Mouse (Mus musculus) limb, embryonic 12.5 days (tissue): ENCODE data around the gene Zcchc24. TPM values are rescaled to one million over a fixed set of nuclear protein-coding genes. Genes with fewer than 3 reads are reported as not detected.
"Not testable (repeated sequence)": the region's sequence is repeated elsewhere in the genome, so short reads cannot be mapped to it uniquely, and the experiment has no call there.

Experiments used
- ATAC-seq: fragments of 200-750 bp; cut with Nextera tagmentation; 2 replicates; pipeline ENCODE4 v1.8.0; 2017; ENCODE audit warnings: low read depth, moderate TSS enrichment; ENCODE audit not compliant: insufficient number of reproducible peaks, insufficient read depth, low FRiP score, low TSS enrichment
- H3K27ac ChIP-seq: fragments of 300-500 bp; sonication (generic); 2 replicates; pipeline ENCODE4 v1.5.1; 2016; ENCODE audit warnings: mild to moderate bottlenecking, moderate library complexity
- H3K27me3 ChIP-seq: fragments of 300-500 bp; sonication (generic); 2 replicates; pipeline ENCODE4 v1.6.1; 2016; ENCODE audit warnings: mild to moderate bottlenecking, moderate library complexity
- H3K36me3 ChIP-seq: fragments of 300-500 bp; sonication (generic); 2 replicates; pipeline ENCODE4 v1.6.1; 2016; ENCODE audit warnings: mild to moderate bottlenecking, moderate library complexity
- H3K4me1 ChIP-seq: fragments of 300-500 bp; sonication (generic); replicated peaks from 2 replicates; pipeline ENCODE4 v1.6.1; 2016
- H3K4me2 ChIP-seq: fragments of 300-500 bp; sonication (generic); 2 replicates; pipeline ENCODE4 v1.6.1; 2016; ENCODE audit warnings: mild to moderate bottlenecking, moderate library complexity
- H3K4me3 ChIP-seq: fragments of 300-500 bp; sonication (generic); replicated peaks from 2 replicates; pipeline ENCODE4 v1.5.1; 2016; ENCODE audit warnings: mild to moderate bottlenecking
- H3K9ac ChIP-seq: fragments of 300-500 bp; sonication (generic); replicated peaks from 2 replicates; pipeline ENCODE4 v1.6.1; 2016; ENCODE audit warnings: mild to moderate bottlenecking, moderate library complexity
- H3K9me3 ChIP-seq: fragments of 300-500 bp; sonication (generic); 2 replicates; pipeline ENCODE4 v1.6.1; 2016; ENCODE audit warnings: mild to moderate bottlenecking, moderate library complexity
- WGBS: fragments of 180-500 bp; shearing (Covaris S2); methylation state at CpG from one replicate; pipeline ENCODE4 v1.1.7; 2016; 5-methylcytosine and 5-hydroxymethylcytosine counted together
- polyA plus RNA-seq: library from polyadenylated mRNA; unstranded; fragments of >200 nt; fragmentation: Nextera tagmentation; extraction: Ambion mirVana; gene quantifications from 2 replicates; pipeline ENCODE4 v1.2.1, GENCODE M21; 2016

Gene Zcchc24
- 28.6 and 32.6 TPM in 2 replicates for polyA plus RNA-seq

DNA sequence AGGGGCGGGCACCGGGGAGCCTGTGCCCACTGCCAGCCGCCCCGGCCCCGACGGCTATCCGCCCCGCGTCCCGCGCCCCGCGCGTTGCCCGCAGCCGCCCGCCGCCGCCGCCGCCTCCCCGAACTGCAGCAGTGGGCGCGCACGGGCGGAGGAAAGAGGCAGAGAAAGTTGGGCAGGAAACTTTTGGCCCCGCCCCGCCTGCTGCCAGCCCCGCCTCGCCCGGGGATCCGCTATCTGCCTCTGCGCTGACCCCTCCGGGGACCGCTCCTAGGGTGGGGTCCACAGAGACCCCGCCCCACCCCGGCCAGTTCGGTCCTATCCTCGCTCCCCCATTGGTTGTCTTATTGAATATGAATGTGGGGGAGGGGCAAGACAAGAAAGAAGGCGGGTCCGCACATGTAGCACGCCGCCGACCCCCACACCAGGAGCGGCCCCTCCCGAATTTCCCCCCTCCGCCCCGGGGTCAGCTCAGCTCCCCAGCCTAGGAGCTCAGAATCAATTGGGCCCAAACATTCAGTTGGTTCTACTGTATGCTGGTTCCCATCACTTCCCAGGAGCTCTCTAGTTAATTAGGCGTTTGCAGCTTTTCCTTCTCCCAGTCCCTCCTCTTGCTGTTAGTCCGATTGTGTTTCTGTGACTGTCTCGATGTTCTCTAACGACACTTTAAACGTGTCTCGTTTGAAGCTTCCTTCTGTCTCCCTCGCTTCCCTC is at the start of gene Zcchc24:
TSS of gene Zcchc24 (minus strand) at position 125 of the 711 bp plus-strand sequence.
- WGBS = under 1% methylated on average over 36 of the region's 55 CpGs
- H3K27ac ChIP-seq = peak within 1 kb of the TSS; percentile 94

DNA sequence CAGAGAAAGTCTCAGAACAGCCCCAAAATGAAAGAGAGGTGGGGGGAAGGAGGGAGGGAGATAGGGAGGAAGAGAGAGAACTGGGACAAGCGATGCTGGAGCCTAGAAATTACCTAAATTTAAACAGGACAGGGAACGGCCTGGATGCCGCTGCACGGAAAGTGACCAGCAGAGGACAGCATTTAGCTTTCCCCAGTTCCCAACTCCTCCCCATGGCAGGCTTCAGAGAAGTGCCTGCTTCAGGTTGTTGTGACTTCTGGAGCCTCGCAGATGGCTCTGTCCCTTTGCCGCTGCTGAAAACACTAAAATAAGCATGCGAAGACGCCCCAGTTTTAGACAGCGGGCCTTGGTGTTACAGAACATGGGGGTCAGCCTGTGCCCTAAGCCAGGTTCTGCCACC is 47.6 kb upstream of the Zcchc24 start:
- Histone ChIP-seq H3K4me1 (0 out of 2 replicates have a peak, but pooled peaks cover 4% of the 10 kb centered on the region), H3K9me3 (no peaks in the 10 kb centered on the region), H3K4me2 (no peak overlapping the region), H3K27me3 (no peaks in the 10 kb centered on the region), H3K9ac (no peak overlapping the region), H3K27ac (no peak overlapping the region), H3K4me3 (no peak overlapping the region), H3K36me3 (no peaks in the 10 kb centered on the region)
- ATAC-seq = peak; percentile 63; the same call in 1 of the 2 replicates
- WGBS = 4% methylated on average over 9 of the region's 9 CpGs

More for the DNA sequence above, at the start of gene Zcchc24:
- Histone ChIP-seq H3K36me3 (no peaks in the 10 kb centered on the region), H3K9me3 (no peaks in the 10 kb centered on the region), H3K4me3 (peak within 1 kb of the TSS; percentile 79), H3K9ac (peak within 1 kb of the TSS; percentile 83), H3K4me1 (peaks cover 64% of the 10 kb centered on the region), H3K4me2 (peak within 1 kb of the TSS; percentile 92), H3K27me3 (no peaks in the 10 kb centered on the region; the same call in 1 of the 2 replicates)
- peak; percentile 94 for ATAC-seq

DNA sequence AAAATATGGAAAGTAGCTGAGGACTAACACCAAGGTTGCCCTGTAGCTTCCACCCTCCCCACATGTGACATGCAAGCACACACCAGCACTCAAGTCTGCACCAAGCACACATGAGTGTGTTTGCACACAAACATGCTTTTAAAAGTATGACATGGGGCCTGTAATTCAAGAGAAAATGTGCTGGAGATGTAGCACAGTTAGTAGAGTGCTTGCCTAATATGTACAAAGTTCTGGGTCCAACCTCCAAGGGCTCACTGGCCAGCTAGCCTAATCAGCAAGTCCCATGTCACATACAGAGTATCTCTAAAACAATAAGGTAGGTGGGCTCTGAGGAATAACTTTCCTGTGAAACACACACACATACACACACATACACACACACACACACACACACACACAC is 45.3 kb upstream of the Zcchc24 start:
- Histone ChIP-seq H3K27ac (no peak overlapping the region), H3K9me3 (no peaks in the 10 kb centered on the region), H3K36me3 (no peaks in the 10 kb centered on the region), H3K4me2 (no peak overlapping the region), H3K27me3 (no peaks in the 10 kb centered on the region), H3K9ac (no peak overlapping the region), H3K4me3 (no peak overlapping the region), H3K4me1 (0 out of 2 replicates have a peak, but pooled peaks cover 4% of the 10 kb centered on the region)
- no peak for ATAC-seq

DNA sequence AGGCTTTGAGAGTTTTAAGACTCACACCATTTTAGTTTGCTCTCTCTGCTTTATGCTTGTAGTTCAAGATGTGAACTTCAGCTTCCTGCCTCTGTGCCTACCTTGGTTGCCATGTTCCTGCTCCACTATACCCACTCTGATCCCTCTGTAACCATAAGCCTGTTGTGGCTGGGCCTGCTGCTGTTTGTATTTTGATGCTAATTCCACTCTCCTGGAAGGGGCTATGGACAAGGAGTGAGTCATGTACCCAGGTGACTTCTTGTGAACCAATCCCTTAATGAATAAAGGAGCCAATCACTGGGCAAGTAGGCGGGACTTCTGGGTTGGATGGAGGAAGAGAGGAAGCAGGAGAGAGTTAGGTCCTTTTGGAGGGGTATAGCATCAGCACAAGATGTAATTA is 42.2 kb upstream of the Zcchc24 start:
- WGBS = 67% methylated on average over 1 of the region's 1 CpGs
- not testable (repeated sequence) for H3K27me3 ChIP-seq, H3K9ac ChIP-seq, ATAC-seq, H3K4me3 ChIP-seq, H3K27ac ChIP-seq, H3K36me3 ChIP-seq, H3K4me2 ChIP-seq, H3K4me1 ChIP-seq, H3K9me3 ChIP-seq

DNA sequence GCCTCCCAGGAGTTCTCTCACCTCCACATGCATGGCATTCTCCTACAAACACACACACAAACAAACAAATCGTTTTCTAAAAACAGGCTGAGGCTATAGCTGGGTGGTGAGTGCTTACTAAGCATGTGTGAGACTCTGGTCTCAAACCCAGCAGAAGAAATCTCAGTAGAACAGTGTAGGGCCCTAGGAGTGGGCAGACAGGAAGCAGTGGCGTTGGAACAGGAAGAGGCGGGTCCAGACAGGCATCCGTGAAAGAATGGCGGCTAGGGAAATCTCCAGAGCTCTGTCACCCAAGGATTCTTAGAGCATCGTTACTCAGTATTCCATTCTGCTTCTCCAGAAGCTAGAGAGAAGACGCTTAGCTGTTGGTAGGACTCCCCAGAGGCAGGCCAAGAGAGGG is 37.7 kb upstream of the Zcchc24 start:
- ATAC-seq = no peak
- Histone ChIP-seq H3K4me1 (peaks cover 10% of the 10 kb centered on the region), H3K9me3 (no peaks in the 10 kb centered on the region), H3K4me2 (no peak overlapping the region), H3K27ac (no peak overlapping the region), H3K4me3 (no peak overlapping the region), H3K36me3 (no peaks in the 10 kb centered on the region), H3K9ac (no peak overlapping the region), H3K27me3 (no peaks in the 10 kb centered on the region)
- 89% methylated on average over 7 of the region's 7 CpGs for WGBS

DNA sequence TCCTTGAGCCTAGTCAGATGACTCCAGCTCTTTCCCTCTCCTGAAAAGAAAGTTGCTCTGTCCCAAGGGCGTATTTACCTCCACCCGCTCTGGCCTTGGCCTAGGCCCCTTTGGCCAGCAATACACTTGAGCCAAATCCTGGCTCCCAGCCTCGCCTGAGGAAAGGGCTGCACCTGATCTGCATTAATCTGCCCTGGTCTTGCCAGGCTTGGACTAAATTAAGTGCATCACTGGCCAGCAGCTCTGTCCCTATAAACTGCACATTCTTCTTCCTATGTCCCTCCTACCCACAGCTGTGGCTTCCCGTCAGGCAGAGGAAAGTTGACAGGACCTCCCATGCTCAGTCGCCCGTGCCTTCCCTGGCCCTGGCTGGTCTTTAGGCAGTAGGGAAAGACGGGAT is 37.0 kb upstream of the Zcchc24 start:
- Histone ChIP-seq H3K27me3 (no peaks in the 10 kb centered on the region), H3K36me3 (no peaks in the 10 kb centered on the region), H3K9ac (no peak overlapping the region), H3K4me3 (no peak overlapping the region), H3K9me3 (no peaks in the 10 kb centered on the region), H3K4me1 (peaks cover 10% of the 10 kb centered on the region), H3K27ac (0 out of 2 replicates have a peak overlapping the region, but pooled peaks have one; percentile 46), H3K4me2 (no peak overlapping the region)
- ATAC-seq = 0 out of 2 replicates have a peak, but pooled peaks have one; percentile 17
- 40% methylated on average over 7 of the region's 7 CpGs for WGBS

DNA sequence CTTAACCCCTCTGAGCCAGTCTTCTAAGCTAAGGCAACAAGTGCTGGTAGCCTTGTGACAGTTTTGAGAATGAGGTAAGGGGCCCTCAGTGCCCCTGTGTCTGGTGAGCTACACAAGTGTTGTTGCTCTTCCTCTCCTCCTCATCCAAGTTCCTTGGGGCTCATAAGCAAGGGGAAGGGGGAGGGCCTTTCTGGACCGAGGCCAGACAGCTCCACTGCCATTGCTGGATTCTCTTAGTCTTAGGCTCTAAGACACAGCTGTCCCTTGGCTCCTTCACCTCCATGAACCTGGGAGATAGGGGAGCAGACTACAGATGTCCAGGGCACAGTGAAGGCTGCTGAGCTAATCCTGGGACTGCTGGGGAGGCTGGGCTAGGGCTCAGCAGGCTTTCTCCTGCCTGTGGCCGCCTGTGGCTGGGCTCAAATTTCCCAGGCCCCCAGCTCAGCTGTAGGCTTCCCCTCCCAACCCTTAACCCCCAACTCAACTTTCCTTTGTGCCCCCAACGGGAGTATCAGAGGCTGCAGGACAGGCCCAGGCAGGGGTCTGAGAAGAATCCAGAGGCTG is 34.5 kb upstream of the Zcchc24 start:
- H3K4me2 ChIP-seq = no peak overlapping the region
- peaks cover 10% of the 10 kb centered on the region for H3K4me1 ChIP-seq
- H3K36me3 ChIP-seq = no peaks in the 10 kb centered on the region
- H3K27me3 ChIP-seq = peaks cover 5% of the 10 kb centered on the region; the same call in 1 of the 2 replicates
- ATAC-seq = peak; percentile 29; the same call in 1 of the 2 replicates
- H3K9ac ChIP-seq = no peak overlapping the region
- H3K27ac ChIP-seq = peak overlapping the region; percentile 56; the same call in 1 of the 2 replicates
- 22% methylated on average over 3 of the region's 3 CpGs for WGBS
- no peaks in the 10 kb centered on the region for H3K9me3 ChIP-seq
- no peak overlapping the region for H3K4me3 ChIP-seq

DNA sequence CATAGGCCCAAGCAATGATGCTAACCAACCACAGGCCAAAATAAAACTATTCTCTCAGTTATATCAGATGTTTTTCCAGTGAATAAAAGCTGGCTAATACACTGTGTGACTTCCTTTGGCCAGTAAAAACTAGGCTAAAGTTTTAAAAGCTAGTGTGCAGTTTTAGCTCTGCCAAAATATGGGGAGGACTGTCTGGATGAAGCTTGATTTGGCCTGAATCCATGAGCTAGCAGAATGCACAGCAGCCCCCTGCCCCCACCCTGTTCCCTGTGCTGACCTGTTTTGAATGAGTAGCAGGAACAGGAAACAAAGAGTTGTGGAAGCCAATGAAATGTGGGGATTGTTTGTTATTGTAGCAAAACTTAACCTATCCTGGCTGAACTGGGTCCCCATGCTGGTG is 33.7 kb upstream of the Zcchc24 start:
- no peaks in the 10 kb centered on the region for H3K36me3 ChIP-seq
- H3K9ac ChIP-seq = no peak overlapping the region
- no peaks in the 10 kb centered on the region for H3K9me3 ChIP-seq
- H3K27ac ChIP-seq = 0 out of 2 replicates have a peak overlapping the region, but pooled peaks have one; percentile 56
- peaks cover 10% of the 10 kb centered on the region for H3K4me1 ChIP-seq
- no peak overlapping the region for H3K4me2 ChIP-seq
- peaks cover 5% of the 10 kb centered on the region; the same call in 1 of the 2 replicates for H3K27me3 ChIP-seq
- H3K4me3 ChIP-seq = no peak overlapping the region
- ATAC-seq = no peak

DNA sequence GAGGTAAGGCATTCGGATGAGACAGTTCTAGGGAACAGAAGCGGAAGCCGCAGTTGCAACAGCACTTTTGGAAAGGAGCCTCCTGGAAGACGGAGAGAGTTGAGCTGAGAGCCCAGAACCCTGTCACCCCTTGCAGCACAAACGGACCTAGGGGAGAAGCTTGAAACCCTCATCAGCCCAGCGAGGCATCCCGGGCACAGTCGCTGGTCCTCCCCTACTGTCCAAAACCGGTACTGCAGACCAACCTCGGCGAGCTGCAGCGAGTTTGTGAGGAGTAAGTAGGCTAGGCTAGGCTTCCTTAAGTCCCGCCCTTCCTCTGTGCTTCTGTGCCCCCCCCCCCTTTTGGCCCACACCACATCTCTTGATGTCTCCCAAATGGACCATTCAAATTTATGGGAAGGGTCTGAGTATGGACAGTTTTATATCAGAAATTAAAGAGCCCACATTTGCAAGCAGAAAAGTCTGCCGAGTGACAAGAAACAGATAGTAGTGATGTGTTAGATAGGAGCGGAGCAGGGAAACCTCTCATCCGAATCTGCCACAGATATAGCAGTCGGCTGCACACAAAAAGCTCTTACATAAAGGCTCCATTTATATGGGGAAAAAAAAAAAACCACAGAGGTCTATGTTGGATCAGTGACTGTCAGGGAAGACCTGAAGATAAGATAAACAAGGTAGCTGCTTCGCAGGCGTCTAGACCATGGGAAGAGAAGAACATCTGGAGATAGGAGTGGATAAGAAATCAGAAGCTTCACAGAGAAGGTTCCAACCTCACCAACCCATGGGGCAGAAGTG is 31.5 kb upstream of the Zcchc24 start:
- Histone ChIP-seq H3K4me1 (peaks cover 24% of the 10 kb centered on the region), H3K27me3 (peaks cover 5% of the 10 kb centered on the region; the same call in 1 of the 2 replicates), H3K36me3 (no peaks in the 10 kb centered on the region), H3K9ac (no peak overlapping the region), H3K9me3 (no peaks in the 10 kb centered on the region), H3K4me2 (peak overlapping the region; percentile 32), H3K4me3 (no peak overlapping the region), H3K27ac (no peak overlapping the region)
- ATAC-seq = peak; percentile 40; the same call in 1 of the 2 replicates
- WGBS = 29% methylated on average over 19 of the region's 19 CpGs

DNA sequence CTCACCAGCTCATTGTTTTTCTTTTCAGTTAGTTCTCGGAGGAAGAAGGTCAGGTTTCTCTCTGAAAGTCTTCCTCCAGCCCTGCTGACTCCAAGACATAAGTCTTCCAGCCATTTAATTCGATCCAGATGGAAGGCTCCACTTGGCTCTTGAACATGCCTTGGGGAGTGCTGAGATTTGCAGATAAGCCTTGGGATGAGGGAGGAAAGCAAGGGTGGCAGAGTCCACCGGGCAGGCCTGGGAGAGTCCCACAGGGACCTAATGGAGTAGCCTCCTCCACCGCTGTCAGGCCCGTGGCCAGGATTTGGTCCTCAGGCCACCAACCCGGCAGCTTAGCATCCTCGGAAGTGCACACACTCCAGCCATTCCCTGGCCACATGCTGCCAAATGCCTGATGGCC is 27.8 kb upstream of the Zcchc24 start:
- Histone ChIP-seq H3K27me3 (peaks cover 5% of the 10 kb centered on the region; the same call in 1 of the 2 replicates), H3K27ac (no peak overlapping the region), H3K9ac (no peak overlapping the region), H3K4me3 (no peak overlapping the region), H3K4me1 (peaks cover 18% of the 10 kb centered on the region), H3K36me3 (no peaks in the 10 kb centered on the region), H3K4me2 (no peak overlapping the region), H3K9me3 (no peaks in the 10 kb centered on the region)
- WGBS = 43% methylated on average over 7 of the region's 7 CpGs
- ATAC-seq = no peak
